Mouse (Mus musculus): ENCODE measurements at regions not wholly inside any gene's neighbourhood (a gene's known extent, or its start where the extent isn't known, plus 50 kb on each side); places are given as distances from the start of the nearest gene placed in this dataset.
"Not testable (repeated sequence)": the region's sequence is repeated elsewhere in the genome, so short reads cannot be mapped to it uniquely, and the experiment has no call there.

- DNase-seq (ENCODE audit: low spot score): not testable (repeated sequence)
These were observed 63.2 kb downstream of the Hlx start for GRCm38 (mm10) chr1:184669173-184669572.

- no peak for DNase-seq (ENCODE audit: low spot score)
These were observed 64.0 kb downstream of the Hlx start for GRCm38 (mm10) chr1:184668428-184668827.

- DNase-seq (ENCODE audit: low spot score): no peak
These were observed 64.4 kb downstream of the Hlx start for GRCm38 (mm10) chr1:184668022-184668421.

- DNase-seq (ENCODE audit: low spot score): no peak
These were observed 67.2 kb downstream of the Hlx start for GRCm38 (mm10) chr1:184665243-184665642.

GRCm38 (mm10) chr1:184664098-184664375, 68.4 kb downstream of the Hlx start:
- DNase-seq (ENCODE audit: low spot score): no peak

GRCm38 (mm10) chr1:184663300-184664097, 68.9 kb downstream of the Hlx start:
- no peak for DNase-seq (ENCODE audit: low spot score)

GRCm38 (mm10) chr1:184650541-184651105, 81.8 kb downstream of the Hlx start:
- DNase-seq (ENCODE audit: low spot score): no peak

- DNase-seq (ENCODE audit: low spot score): no peak
These were observed 84.4 kb downstream of the Hlx start for GRCm38 (mm10) chr1:184647920-184648540.

GRCm38 (mm10) chr1:184644767-184645598, 87.4 kb downstream of the Hlx start:
- DNase-seq (ENCODE audit: low spot score): no peak

GRCm38 (mm10) chr1:184630695-184631475, 101.5 kb downstream of the Hlx start:
- no peak for DNase-seq (ENCODE audit: low spot score)

- no peak for DNase-seq (ENCODE audit: low spot score)
These were observed 103.2 kb downstream of the Hlx start for GRCm38 (mm10) chr1:184629194-184629593.

GRCm38 (mm10) chr1:184628566-184629168, 103.8 kb downstream of the Hlx start:
- DNase-seq (ENCODE audit: low spot score): no peak

- no peak for DNase-seq (ENCODE audit: low spot score)
These were observed 110.0 kb downstream of the Hlx start for GRCm38 (mm10) chr1:184622462-184622861.

GRCm38 (mm10) chr1:184621950-184622349, 110.5 kb downstream of the Hlx start:
- DNase-seq (ENCODE audit: low spot score): peak; percentile 11

- DNase-seq (ENCODE audit: low spot score): no peak
These were observed 114.5 kb downstream of the Hlx start for GRCm38 (mm10) chr1:184617853-184618454.

GRCm38 (mm10) chr1:184615991-184616390, 116.4 kb downstream of the Hlx start:
- DNase-seq (ENCODE audit: low spot score): no peak

- no peak for DNase-seq (ENCODE audit: low spot score)
These were observed 117.6 kb downstream of the Hlx start for GRCm38 (mm10) chr1:184614699-184615415.

GRCm38 (mm10) chr1:184612880-184613279, 119.5 kb downstream of the Hlx start:
- no peak for DNase-seq (ENCODE audit: low spot score)

GRCm38 (mm10) chr1:184608938-184609337, 123.5 kb downstream of the Hlx start:
- no peak for DNase-seq (ENCODE audit: low spot score)

- DNase-seq (ENCODE audit: low spot score): no peak
These were observed 124.1 kb downstream of the Hlx start for GRCm38 (mm10) chr1:184608338-184608737.

Measured in ovary, adult 18-20 months (tissue).